ENCODE assay signal across 12 mouse cellular contexts in the genomic region with DNA sequence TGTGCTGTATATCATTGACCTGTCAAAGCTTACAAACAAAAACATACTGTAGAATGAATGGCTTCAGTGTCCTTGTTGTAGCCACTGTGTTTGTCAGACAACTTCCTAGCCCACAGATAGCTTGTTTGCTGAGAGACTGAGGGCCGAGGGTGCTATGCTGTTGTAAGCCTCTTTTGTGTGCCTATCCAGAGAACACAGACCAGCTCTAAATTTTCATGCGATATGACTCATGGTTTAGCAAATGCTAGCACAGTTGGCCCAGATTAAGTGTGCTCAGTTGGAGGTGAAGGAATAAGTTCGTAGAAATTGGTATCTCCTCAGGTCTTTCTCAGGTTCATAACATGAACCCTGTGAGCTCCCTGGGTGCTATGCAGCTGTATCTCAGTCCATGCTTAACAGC.
"Had no signal": no experiment of that assay in that cellular context is flagged by ENCODE, and none has a peak within 500 bp of the region (broad histone marks: within the 10 kb centered on the region; RNA-seq: fewer than 3 reads in every experiment).

No protein-coding gene starts in this region.

- H3K9me3 ChIP-seq: midbrain, embryonic 12.5 days; neural tube, embryonic 15.5 days; stomach, embryonic 15.5 days had no signal

- H3K9ac ChIP-seq: liver, embryonic 14.5 days; midbrain, embryonic 12.5 days; neural tube, embryonic 15.5 days; stomach, embryonic 15.5 days had no signal

- H3K4me2 ChIP-seq: midbrain, embryonic 12.5 days; neural tube, embryonic 15.5 days; stomach, embryonic 15.5 days had no signal

- H3K27ac ChIP-seq: layer of hippocampus, adult 2 months; liver, embryonic 14.5 days; midbrain, embryonic 12.5 days; neural tube, embryonic 15.5 days; stomach, embryonic 15.5 days had no signal

- DNase-seq: kidney, adult 11 months; kidney, postnatal 10 days; kidney, postnatal 4 days; lung, adult 18-20 months; right cerebral cortex, adult 18-20 months; right cerebral cortex, postnatal 25 days; thymus, postnatal 14 days had no signal

- H3K4me1 ChIP-seq: midbrain, embryonic 12.5 days; neural tube, embryonic 15.5 days; stomach, embryonic 15.5 days had no signal

- H3K4me3 ChIP-seq: layer of hippocampus, adult 2 months; midbrain, embryonic 12.5 days; neural tube, embryonic 15.5 days; stomach, embryonic 15.5 days had no signal

- H3K36me3 ChIP-seq: midbrain, embryonic 12.5 days; neural tube, embryonic 15.5 days; stomach, embryonic 15.5 days had no signal

- H3K27me3 ChIP-seq: midbrain, embryonic 12.5 days; neural tube, embryonic 15.5 days; stomach, embryonic 15.5 days had no signal
